Mouse (Mus musculus) ES-Bruce4 (cell line): ENCODE data around the gene Pck1. TPM values are rescaled to one million over a fixed set of nuclear protein-coding genes. Genes with fewer than 3 reads are reported as not detected.
"Not testable (repeated sequence)": the region's sequence is repeated elsewhere in the genome, so short reads cannot be mapped to it uniquely, and the experiment has no call there.

Experiments used
- H3K27ac ChIP-seq: 2 replicates; pipeline ENCODE4 v1.5.1; 2012; ENCODE audit warnings: low read length, inconsistent platforms; ENCODE audit not compliant: insufficient read depth
- H3K27me3 ChIP-seq: 2 replicates; pipeline ENCODE4 v1.6.1; 2012; ENCODE audit warnings: mild to moderate bottlenecking, low read length, inconsistent platforms; ENCODE audit not compliant: control insufficient read depth, poor library complexity, insufficient read depth, severe bottlenecking
- H3K36me3 ChIP-seq: 2 replicates; pipeline ENCODE4 v1.6.1; 2012; ENCODE audit warnings: inconsistent platforms, mild to moderate bottlenecking, low read length, moderate library complexity; ENCODE audit not compliant: control insufficient read depth, poor library complexity, insufficient read depth, severe bottlenecking
- H3K4me1 ChIP-seq: one replicate; pipeline ENCODE4 v1.8.1; 2011; ENCODE audit warnings: low read length; ENCODE audit not compliant: control insufficient read depth, insufficient read depth
- H3K4me3 ChIP-seq: 2 replicates; pipeline ENCODE4 v1.5.1; 2011; ENCODE audit warnings: low read depth, mild to moderate bottlenecking, low read length
- H3K9ac ChIP-seq: 2 replicates; pipeline ENCODE4 v1.6.1; 2012; ENCODE audit warnings: low read depth, mild to moderate bottlenecking, inconsistent platforms; ENCODE audit not compliant: poor library complexity, severe bottlenecking
- H3K9me3 ChIP-seq: replicated peaks from 2 replicates; pipeline ENCODE4 v1.6.1; 2012; ENCODE audit warnings: mild to moderate bottlenecking, low read length, inconsistent platforms; ENCODE audit not compliant: control insufficient read depth, poor library complexity, insufficient read depth, severe bottlenecking
- CTCF ChIP-seq: IDR thresholded peaks from one replicate; pipeline ENCODE4 v1.8.1; 2011; ENCODE audit warnings: low read depth, low read length
- EP300 ChIP-seq: IDR thresholded peaks from 2 replicates; pipeline ENCODE4 v1.6.1; 2011; ENCODE audit warnings: low read depth, low read length; ENCODE audit not compliant: insufficient read depth
- POLR2A ChIP-seq: IDR thresholded peaks from one replicate; pipeline ENCODE4 v1.8.1; 2011; ENCODE audit warnings: low read length; ENCODE audit not compliant: insufficient read depth
- polyA plus RNA-seq: library from polyadenylated mRNA; stranded (reverse); fragments of >200 nt; gene quantifications from 2 replicates; pipeline ENCODE4 v1.2.4, GENCODE M21; 2011; ENCODE audit warnings: low read depth; ENCODE audit not compliant: missing spikeins, insufficient read depth, insufficient read length

Gene Pck1
- polyA plus RNA-seq, 1 experiment: not detected

GRCm38 (mm10) chr2:173110571-173110970, 42.3 kb upstream of the Pck1 start:
- Histone ChIP-seq H3K4me1 (no peaks in the 10 kb centered on the region), H3K27me3 (no peaks in the 10 kb centered on the region), H3K36me3 (no peaks in the 10 kb centered on the region), H3K27ac (no peak overlapping the region), H3K9me3 (no peaks in the 10 kb centered on the region), H3K9ac (no peak overlapping the region), H3K4me3 (no peak overlapping the region)
- TF ChIP-seq EP300: no peak
- no peak for TF ChIP-seq CTCF
- no peak for TF ChIP-seq POLR2A

- H3K9me3 ChIP-seq, H3K4me1 ChIP-seq, H3K9ac ChIP-seq, H3K27me3 ChIP-seq, H3K27ac ChIP-seq, H3K36me3 ChIP-seq, H3K4me3 ChIP-seq: not testable (repeated sequence)
- peak; percentile 29 for TF ChIP-seq CTCF
Observed at GRCm38 (mm10) chr2:173113796-173114195, 39.1 kb upstream of the Pck1 start.

DNA sequence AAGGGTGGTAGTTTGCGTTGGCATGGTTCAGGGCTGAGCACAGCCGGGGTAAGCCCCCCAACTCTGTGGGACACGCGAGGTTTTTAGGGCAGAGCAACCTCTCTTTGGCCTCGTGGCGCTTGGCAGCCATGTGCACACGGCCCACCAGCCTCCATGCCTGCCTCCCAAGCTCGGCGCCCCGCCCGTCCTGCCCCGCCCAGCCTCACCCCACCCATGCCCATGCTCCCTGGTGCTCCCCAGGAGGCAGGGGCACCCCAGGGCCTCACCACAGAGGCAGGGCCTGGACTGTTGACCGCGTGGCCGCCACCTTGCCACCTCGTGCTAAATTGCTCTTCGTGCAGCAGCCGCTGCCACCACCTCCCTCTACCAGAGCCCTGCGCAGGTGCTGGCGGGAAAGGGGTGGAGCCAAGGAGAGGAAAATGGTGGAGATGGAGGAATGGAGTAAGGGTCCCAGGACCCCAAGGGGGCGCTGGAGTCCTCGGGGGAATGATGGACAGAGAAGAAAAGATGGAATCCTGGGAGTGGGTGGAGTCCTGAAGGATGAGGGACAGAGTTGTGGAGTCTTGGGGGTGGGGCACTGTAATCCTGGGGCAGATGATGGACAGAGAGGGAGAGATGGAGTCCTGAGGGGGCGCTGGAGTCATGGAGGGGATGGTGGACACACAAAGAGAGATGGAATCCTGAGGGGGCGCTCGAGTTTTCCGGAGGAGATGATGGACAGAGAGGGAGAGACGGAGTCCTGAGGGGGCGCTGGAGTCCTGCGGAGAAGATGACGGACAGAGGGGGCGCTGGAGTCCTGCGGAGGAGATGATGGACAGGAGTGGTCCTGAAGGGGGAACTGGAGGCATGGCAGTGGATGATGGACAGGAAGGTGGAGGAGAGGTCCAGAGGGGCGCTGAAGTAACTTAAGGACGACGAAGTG, 33.6 kb upstream of the Pck1 start, which contains the start of gene Ctcfl:
TSS of gene Ctcfl (minus strand) at position 503 of the 922 bp plus-strand sequence.
- H3K36me3 ChIP-seq: no peaks in the 10 kb centered on the region
- TF ChIP-seq POLR2A: no peak
- TF ChIP-seq CTCF: peak; percentile 23
- no peaks in the 10 kb centered on the region for H3K4me1 ChIP-seq
- no peak within 1 kb of the TSS for H3K4me3 ChIP-seq
- no peak within 1 kb of the TSS for H3K27ac ChIP-seq
- H3K9me3 ChIP-seq: no peaks in the 10 kb centered on the region
- no peak within 1 kb of the TSS for H3K9ac ChIP-seq
- H3K27me3 ChIP-seq: no peaks in the 10 kb centered on the region

- not testable (repeated sequence) for H3K27me3 ChIP-seq, H3K4me1 ChIP-seq, H3K4me3 ChIP-seq, H3K9ac ChIP-seq, H3K27ac ChIP-seq, H3K9me3 ChIP-seq, H3K36me3 ChIP-seq
Observed at GRCm38 (mm10) chr2:173120117-173120516, 32.7 kb upstream of the Pck1 start.

GRCm38 (mm10) chr2:173124022-173124735, 28.7 kb upstream of the Pck1 start:
- Histone ChIP-seq H3K4me3 (no peak overlapping the region), H3K27ac (no peak overlapping the region), H3K9ac (no peak overlapping the region), H3K9me3 (no peaks in the 10 kb centered on the region), H3K36me3 (no peaks in the 10 kb centered on the region), H3K4me1 (no peaks in the 10 kb centered on the region), H3K27me3 (no peaks in the 10 kb centered on the region)
- no peak for TF ChIP-seq CTCF
- TF ChIP-seq POLR2A: no peak
- no peak for TF ChIP-seq EP300

- no peak overlapping the region for H3K9ac ChIP-seq
- no peak overlapping the region for H3K27ac ChIP-seq
- no peaks in the 10 kb centered on the region for H3K27me3 ChIP-seq
- H3K36me3 ChIP-seq: no peaks in the 10 kb centered on the region
- no peaks in the 10 kb centered on the region for H3K9me3 ChIP-seq
- no peaks in the 10 kb centered on the region for H3K4me1 ChIP-seq
- no peak overlapping the region for H3K4me3 ChIP-seq
- no peak for TF ChIP-seq POLR2A
- TF ChIP-seq EP300: no peak
- TF ChIP-seq CTCF: no peak
Observed at GRCm38 (mm10) chr2:173126386-173126785, 26.5 kb upstream of the Pck1 start.
